Mouse (Mus musculus) heart, embryonic 14.5 days (tissue): Measurements from ENCODE around the gene Foxl1. TPM values are rescaled to one million over a fixed set of nuclear protein-coding genes. Genes with fewer than 3 reads are reported as not detected.

Experiments used
- ATAC-seq: fragments of 200-750 bp; cut with Nextera tagmentation; 2 replicates; pipeline ENCODE4 v1.8.0; 2017; ENCODE audit warnings: low read depth, moderate TSS enrichment; ENCODE audit not compliant: insufficient number of reproducible peaks, insufficient read depth, low FRiP score
- H3K27ac ChIP-seq, 2 experiments: fragments of 200-500 bp in 1 of 2; fragments of 300-500 bp in 1 of 2; sonication (generic) in 1 of 2; replicated peaks in 1 of 2; 2 replicates each; pipeline ENCODE4 v1.5.1; 2012 to 2014; ENCODE audit warnings: low read depth in 2 of 2, low read length in 2 of 2, control low read depth in 1 of 2, mild to moderate bottlenecking in 1 of 2, mixed read lengths in 1 of 2; ENCODE audit not compliant: control insufficient read depth in 1 of 2, insufficient read depth in 1 of 2
- H3K27me3 ChIP-seq: fragments of 300-500 bp; sonication (generic); 2 replicates; pipeline ENCODE4 v1.6.1; 2014; ENCODE audit warnings: mild to moderate bottlenecking, low read length, control low read depth; ENCODE audit not compliant: control insufficient read depth, insufficient read depth
- H3K36me3 ChIP-seq: fragments of 300-500 bp; sonication (generic); 2 replicates; pipeline ENCODE4 v1.6.1; 2014; ENCODE audit warnings: mild to moderate bottlenecking, control low read depth, low read length, mixed read lengths; ENCODE audit not compliant: control insufficient read depth, insufficient read depth
- H3K4me1 ChIP-seq, 2 experiments: fragments of 200-500 bp in 1 of 2; fragments of 300-500 bp in 1 of 2; sonication (generic) in 1 of 2; 2 replicates each; pipeline ENCODE4 v1.6.1; 2012 to 2014; ENCODE audit warnings: low read length in 2 of 2, control low read depth in 1 of 2, mixed read lengths in 1 of 2; ENCODE audit not compliant: control insufficient read depth in 2 of 2, insufficient read depth in 2 of 2
- H3K4me2 ChIP-seq: fragments of 300-500 bp; sonication (generic); 2 replicates; pipeline ENCODE4 v1.6.1; 2014; ENCODE audit warnings: mild to moderate bottlenecking, low read length
- H3K4me3 ChIP-seq, 2 experiments: fragments of 200-500 bp in 1 of 2; fragments of 300-500 bp in 1 of 2; sonication (generic) in 1 of 2; 2 replicates each; pipeline ENCODE4 v1.5.1; 2012 to 2014; ENCODE audit warnings: low read length in 2 of 2, mild to moderate bottlenecking in 2 of 2, control low read depth in 1 of 2, low read depth in 1 of 2, moderate library complexity in 1 of 2; ENCODE audit not compliant: control insufficient read depth in 1 of 2, insufficient read depth in 1 of 2
- H3K9ac ChIP-seq: fragments of 300-500 bp; sonication (generic); 2 replicates; pipeline ENCODE4 v1.6.1; 2014; ENCODE audit warnings: mild to moderate bottlenecking, low read length
- H3K9me3 ChIP-seq: fragments of 300-500 bp; sonication (generic); 2 replicates; pipeline ENCODE4 v1.6.1; 2016; ENCODE audit warnings: low read length, control low read depth; ENCODE audit not compliant: control insufficient read depth
- WGBS: fragments of 180-500 bp; shearing (Covaris S2); extraction: QIAGEN DNeasy Blood & Tissue Kit; methylation state at CpG from one replicate; pipeline ENCODE4 v1.1.7; 2014; 5-methylcytosine and 5-hydroxymethylcytosine counted together
- microRNA-seq: library from miRNA; unstranded; fragments of <30 nt; microRNA quantifications from one replicate; pipeline ENCODE4, GENCODE M21; 2016
- polyA plus RNA-seq: library from polyadenylated mRNA; unstranded; fragments of >200 nt; fragmentation: Nextera tagmentation; extraction: Ambion mirVana; gene quantifications from 2 replicates; pipeline ENCODE4 v1.2.1, GENCODE M21; 2014

Gene Foxl1
- polyA plus RNA-seq, 1 experiment from 2014 or later, result 0.32 TPM

DNA sequence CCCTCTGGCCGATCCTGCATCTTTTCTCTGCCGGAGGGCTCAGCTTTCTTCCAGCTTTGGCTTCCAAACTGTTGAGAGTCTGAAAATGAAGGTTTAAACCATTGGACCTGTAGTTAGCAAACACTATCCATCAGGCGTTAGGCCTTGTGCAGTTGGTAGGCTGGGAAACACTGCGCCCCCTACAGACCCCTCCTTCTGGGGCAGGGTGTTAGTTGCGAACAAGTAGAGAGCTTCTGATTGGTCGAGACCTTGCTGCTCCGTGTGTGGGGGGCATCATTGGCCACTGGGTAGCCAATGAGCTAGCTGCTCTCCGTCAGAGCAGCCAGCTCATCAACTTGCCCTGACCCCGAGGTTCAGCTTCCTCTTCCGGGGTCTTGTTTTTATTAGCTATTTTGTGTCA is 46.4 kb downstream of the Foxl1 start:
- no peak for ATAC-seq
- Histone ChIP-seq H3K27ac (no peak overlapping the region), H3K27me3 (no peaks in the 10 kb centered on the region), H3K4me2 (no peak overlapping the region), H3K4me3 (no peak overlapping the region), H3K9ac (no peak overlapping the region), H3K4me1 (peaks cover 22% of the 10 kb centered on the region in 2 experiments), H3K9me3 (no peaks in the 10 kb centered on the region), H3K36me3 (no peaks in the 10 kb centered on the region)
- WGBS, result 67% methylated on average over 10 of the region's 10 CpGs

DNA sequence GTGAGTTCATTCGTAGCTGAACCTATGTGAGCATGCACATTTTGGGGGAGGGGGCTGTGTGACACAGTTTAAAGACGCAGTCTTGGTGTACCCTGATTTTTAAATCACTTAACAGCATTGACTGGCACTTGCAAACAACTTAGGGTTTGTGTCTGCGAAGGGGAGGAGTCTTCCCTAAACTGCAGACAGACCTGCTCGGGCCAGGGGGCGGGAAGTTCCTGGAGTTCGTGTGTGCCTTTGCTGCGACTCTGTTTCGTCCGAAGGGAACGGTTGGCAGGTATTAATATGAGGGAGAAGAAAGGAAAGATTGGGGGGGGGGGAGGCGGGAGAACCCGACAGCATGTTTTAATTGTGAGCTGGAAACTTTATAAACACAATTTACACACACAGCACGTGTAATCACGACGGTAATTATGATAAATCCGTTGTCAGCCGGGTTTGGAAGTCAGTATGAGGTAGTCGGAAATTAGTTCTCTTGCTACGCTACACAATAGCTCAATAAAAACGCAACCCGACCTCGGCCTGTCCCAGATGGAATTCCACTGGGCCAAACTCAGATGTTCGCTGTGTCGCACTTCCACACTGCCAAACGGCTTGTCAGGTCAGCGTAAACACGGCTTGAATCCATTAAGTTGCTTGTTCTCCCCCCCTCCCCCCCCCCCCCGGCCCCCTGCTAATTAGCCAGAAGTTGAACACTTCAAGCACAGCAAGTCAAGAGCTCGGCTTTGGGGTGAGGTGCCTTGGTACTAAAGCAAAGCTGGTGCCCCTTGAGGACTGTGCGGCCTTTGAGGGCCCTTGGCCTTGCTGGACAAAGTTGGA is 47.2 kb downstream of the Foxl1 start:
- Histone ChIP-seq H3K9ac (no peak overlapping the region), H3K9me3 (no peaks in the 10 kb centered on the region), H3K4me3 (no peak overlapping the region), H3K4me2 (no peak overlapping the region), H3K36me3 (no peaks in the 10 kb centered on the region), H3K4me1 (peaks cover 19 to 22% of the 10 kb centered on the region in 2 experiments), H3K27ac (no peak overlapping the region), H3K27me3 (no peaks in the 10 kb centered on the region)
- ATAC-seq, result no peak
- 64% methylated on average over 30 of the region's 30 CpGs for WGBS

GRCm38 (mm10) chr8:121175540-121176090 is 47.9 kb downstream of the Foxl1 start:
- 80% methylated on average over 8 of the region's 8 CpGs for WGBS
- Histone ChIP-seq H3K4me2 (no peak overlapping the region), H3K36me3 (no peaks in the 10 kb centered on the region), H3K9me3 (no peaks in the 10 kb centered on the region), H3K4me3 (no peak overlapping the region), H3K27me3 (no peaks in the 10 kb centered on the region), H3K4me1 (peaks cover 13 to 15% of the 10 kb centered on the region in 2 experiments), H3K9ac (no peak overlapping the region), H3K27ac (no peak overlapping the region)
- no peak for ATAC-seq

DNA sequence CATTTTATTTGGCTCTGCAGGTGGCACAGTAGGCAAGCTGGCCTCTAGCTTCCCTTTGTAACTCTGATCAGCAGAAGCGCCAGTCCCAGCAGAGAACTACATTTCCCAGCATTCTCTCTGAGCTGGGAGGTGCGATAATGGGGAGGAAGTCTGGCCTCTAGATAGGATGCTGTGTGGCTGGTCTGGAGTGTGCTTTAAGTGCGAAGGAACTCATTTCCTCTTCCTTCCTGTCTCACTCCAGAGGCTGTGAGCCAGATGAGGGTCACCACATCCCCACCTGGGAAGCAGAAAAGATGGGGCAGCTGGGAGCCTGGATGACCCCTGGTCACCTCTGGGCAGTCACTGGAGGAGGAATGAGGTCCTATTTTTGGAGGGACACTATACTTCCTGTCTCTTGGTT is 48.6 kb downstream of the Foxl1 start:
- H3K4me3 ChIP-seq, result no peak overlapping the region
- 23% methylated on average over 3 of the region's 3 CpGs for WGBS
- H3K4me1 ChIP-seq, result peaks cover 8 to 11% of the 10 kb centered on the region in 2 experiments; a peak in 3 of 4 replicates
- H3K27ac ChIP-seq, result peak overlapping the region in 1 of 2 experiments; percentile 24; a peak in 1 of 4 replicates
- no peak for ATAC-seq
- H3K36me3 ChIP-seq, result no peaks in the 10 kb centered on the region
- no peaks in the 10 kb centered on the region for H3K27me3 ChIP-seq
- H3K9ac ChIP-seq, result no peak overlapping the region
- H3K9me3 ChIP-seq, result no peaks in the 10 kb centered on the region
- H3K4me2 ChIP-seq, result no peak overlapping the region

Small RNA genes within 50 kb of the gene (microRNA-seq; reads per million reads assigned to microRNA genes)
- not detected for gene Gm27530

Other genes with a start within 250 kb of the Foxl1 start
- 0.80 TPM in 1 of 2 replicates, not detected in the other for gene Foxf1, start 43.6 kb upstream of the Foxl1 start, polyA plus RNA-seq
- 37.4 and 41.1 TPM in 2 replicates for gene Mthfsd, start 19.5 kb upstream of the Foxl1 start, polyA plus RNA-seq
- gene Foxc2, start 11.8 kb upstream of the Foxl1 start, polyA plus RNA-seq, result 5.9 and 6.4 TPM in 2 replicates